Mouse (Mus musculus): ENCODE measurements around the gene Nacc2.

Nacc2 gene

DNA sequence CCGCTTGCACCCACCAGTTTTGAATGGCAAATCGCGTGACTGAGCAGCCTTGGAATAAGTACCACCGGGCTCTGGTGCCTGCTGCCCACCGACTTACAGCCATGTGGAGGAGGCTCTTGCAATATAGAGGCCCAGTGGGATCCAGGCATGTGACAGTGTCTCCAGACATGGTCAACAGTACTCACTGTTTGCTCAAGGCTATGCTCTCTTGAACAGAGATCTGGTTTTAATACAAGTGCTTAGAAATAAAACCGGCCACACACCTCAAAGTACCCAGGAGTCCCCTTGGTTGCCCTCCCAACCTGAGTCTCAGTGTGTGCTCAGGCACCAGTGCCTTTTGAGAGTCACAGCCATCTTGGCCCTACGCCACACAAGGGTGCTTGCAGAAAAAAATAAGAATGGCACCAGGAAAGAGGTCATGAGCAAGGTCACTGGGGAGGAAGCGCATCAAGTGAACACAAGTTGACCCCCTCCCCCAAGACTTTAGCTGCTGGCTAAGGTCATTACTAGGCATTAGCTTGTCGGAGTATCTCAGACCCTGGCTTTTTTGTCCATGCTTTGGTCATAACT lies at the start of gene Nacc2:
Gene Nacc2 (minus strand): TSS at position 142 of the 570 bp plus-strand sequence.
- no peak for DNase-seq

DNA sequence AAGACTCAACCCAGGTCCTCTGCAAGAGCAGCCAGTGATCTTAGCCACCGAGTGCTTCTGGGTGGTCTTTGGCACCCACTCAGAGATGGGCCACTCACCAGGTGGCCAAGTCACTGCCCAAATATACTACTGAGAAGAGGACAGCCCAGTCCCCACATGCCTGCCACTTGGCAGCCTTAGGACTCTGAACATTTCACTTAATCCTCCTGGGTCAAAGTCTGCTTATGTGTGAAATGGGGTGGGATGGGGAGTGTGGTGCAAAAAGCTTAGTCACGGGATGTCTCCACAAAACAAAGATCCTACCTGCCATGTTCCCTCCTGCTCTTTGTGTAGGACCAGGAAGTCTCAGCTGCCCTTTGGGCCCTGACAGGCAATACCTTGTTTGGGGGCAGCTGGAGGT lies 49.1 kb upstream of the Nacc2 start:
- DNase-seq: no peak

DNA sequence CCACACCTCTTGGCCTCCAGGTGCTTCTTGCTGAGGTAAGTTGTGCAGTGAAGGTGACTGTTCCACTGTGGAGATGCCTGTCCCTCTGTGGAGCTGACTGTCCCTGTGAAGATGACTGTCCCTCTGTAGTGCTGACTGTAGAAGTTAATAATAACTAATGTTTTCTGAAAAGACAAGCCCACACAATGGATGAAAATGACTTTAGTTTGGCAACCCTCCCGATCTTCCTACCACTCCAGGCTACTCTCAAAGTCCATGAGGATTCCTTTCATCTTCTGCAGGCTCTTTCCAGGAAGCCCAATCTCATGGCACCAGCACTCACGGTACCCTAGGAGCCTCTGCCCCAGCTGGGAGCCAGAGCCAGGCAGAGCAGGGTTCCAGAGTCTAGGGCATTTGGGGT lies 47.4 kb upstream of the Nacc2 start:
- DNase-seq: no peak

DNA sequence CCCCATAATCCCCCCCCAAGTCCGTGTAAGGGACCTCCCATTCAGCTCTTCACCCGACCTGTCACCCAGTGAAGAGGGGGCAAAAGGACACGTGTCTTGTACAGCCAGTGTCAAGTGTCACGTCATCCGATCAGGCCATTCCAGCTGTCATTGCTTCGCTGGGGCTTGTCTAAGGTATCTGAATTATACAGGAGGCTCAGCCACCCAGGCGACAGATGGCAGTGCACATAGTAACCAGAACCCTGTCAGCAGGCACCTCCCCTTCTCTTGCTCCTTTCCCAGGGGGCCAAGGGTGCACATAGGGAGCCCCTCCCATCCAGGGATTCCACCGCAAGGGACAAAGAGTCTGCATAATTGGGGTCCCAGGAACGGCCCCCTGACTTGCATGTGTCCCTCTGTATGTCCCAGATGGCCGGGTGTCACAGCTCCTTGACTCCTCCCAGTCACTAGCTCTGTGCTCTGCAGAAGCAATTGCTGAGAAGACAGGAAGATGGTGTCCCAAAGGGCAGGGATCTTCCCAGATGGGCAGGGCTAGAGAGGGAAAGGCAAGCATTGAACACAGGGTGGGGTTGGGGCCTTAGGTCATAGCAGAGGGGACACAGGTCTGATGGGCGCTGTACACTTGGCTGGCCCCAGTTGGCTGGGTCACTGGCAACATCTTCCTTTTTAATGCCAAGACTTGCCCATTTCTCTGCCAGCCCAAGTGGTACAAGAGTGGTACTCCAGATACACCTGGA lies 46.0 kb upstream of the Nacc2 start:
- no peak for DNase-seq

DNA sequence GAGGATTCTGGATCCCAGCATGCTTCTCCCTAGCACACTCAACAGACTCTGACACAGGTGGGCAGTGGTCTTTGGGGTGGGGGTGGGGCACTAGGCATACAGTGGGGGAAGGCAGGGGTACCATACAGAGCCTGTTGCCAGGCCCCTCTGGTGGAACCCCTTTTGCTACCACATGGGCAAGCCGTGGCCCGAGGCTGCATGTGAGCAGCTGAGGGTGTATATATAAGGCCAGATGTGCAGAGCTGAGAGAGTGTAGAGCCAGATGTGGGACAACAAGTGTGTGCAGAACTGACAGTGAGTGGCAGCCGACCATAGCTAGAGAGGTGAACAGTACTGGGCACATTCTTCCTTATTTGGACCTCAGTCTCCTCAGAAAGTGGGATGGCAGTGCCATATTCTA lies 43.9 kb upstream of the Nacc2 start:
- no peak for DNase-seq

DNA sequence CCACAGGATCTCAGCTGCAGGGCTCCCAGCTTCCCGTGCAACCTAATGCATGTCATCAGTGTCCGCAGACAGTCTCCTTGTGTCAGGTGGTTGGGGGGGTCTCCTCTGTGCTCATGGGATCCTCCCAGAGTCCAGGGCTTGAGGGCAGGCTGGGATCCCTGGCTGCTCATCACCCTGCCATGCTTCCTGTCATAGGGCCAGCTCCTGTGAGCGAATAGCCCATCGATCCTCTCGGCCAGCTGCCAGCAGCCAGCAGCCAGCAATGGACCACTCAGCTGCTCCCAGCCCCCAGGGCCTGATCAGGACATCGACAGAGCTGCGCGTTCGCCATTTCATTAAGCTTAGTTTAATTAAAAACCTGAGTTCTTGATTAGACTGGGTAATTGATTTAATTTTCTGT lies 35.0 kb upstream of the Nacc2 start:
- DNase-seq: no peak

DNA sequence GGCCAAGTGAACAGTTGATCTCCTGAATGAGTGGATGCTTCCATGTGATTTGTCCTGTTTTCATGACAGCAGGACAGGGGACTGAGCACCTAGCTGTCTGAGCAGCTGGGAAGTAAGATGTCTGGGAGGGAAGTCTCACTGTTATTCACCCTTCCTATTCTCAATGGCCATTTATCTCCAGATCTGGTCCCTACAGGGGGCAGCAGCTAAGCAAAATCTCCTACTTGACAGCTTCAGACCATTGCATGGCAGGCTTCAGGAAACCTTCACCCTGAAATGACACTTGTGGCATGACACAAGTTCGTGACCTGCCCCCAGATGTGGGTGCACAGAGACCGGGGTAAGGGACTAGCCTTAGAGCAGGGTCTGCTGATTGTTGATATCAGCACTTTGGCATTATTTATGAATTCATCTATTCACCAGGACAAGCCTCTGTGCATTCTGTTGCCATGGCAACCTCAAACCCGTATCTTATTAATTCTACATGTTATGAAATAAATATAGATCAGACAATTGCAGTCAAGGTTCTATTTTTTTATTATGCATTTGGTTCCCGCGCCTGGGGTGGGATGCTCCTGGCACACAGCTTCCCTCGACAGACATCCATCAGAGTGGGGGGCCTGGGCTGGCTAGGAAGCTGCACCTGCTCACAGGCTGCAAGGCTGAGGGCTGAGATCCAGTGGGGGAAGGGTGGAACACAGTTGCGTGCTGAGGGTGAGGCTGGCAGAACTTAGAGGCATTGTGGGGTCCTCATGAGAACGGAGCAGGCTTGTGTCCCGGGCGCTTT lies 33.4 kb upstream of the Nacc2 start:
- DNase-seq: no peak

DNA sequence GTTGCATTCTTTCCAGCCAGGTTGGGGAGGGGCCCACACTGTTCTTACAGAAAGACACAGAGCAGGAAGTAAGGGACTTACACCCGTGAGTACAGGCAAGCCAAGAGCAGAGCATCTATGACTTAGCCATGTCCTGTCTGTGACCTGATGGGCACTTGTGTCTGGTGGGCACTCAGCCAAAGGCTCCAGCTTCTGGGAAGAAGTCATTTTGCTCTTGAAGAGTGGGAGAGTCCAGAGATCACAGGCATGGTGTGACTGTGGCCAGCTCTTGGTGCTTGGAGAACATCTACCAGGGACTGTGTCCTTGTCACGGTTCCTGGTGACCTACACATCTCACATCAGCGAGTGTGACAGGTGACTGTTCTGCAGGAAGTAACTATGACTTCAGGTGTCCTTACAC lies 32.7 kb upstream of the Nacc2 start:
- no peak for DNase-seq

DNA sequence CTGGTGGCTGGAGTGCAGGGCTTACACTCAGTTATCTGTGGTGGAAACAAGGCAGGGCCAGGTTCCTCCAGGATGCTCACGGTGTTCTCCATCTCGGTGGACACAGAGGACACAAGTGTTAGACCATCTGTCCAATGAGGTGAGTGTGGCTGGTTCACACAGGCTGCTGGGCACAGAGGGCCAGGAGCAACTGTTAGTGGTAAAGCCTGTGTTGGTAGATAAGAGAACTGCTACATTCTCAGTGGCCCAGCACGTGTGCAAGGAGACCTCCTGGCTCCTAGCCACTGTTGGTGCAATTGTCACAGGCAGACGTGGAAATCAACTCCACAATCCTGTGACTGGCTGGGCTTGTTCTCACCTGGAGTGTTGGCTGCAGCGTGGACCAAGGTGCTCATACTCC lies 31.6 kb upstream of the Nacc2 start:
- no peak for DNase-seq

DNA sequence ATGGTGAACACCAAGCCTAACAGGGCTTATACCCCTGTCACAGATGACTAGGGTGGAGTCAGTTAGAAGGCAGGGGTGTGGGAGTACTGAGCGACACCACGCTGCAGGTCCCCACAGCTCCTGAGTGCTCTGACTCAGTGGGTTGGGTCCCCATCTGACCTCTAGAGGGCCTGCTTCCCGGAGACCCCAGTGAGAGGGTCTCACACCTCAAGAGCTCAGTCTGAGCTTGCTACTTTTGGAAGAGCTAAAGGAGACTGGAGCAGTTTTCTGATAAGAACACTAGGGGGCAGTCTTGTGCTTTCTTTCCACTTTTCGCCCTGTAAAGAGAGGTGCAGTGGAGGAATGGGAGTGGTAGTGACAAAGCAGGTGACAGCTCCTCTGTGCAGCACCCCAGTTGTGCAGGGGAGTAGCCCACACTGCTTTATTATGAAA lies 30.9 kb upstream of the Nacc2 start:
- peak; percentile 27 for DNase-seq

DNA sequence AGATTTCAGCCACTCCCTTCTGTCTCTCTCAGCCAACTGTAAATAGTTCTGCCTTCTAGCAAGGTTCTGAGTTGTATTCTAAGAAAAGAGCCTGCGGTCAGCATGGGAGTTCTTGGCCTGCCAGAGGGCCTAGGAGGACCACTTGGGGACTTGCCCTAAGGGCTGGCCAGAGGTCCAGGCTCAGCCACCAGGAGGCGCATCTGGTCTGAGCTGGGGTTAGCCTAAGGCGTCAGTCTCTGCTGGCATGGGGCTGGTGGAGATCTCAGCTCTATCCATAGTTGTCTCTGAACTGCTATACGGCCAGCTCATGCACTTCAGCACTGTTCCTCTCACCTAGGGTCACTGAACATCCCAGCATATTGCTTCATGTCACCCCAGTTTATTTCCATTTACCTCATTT lies 30.3 kb upstream of the Nacc2 start:
- peak; percentile 25 for DNase-seq

DNA sequence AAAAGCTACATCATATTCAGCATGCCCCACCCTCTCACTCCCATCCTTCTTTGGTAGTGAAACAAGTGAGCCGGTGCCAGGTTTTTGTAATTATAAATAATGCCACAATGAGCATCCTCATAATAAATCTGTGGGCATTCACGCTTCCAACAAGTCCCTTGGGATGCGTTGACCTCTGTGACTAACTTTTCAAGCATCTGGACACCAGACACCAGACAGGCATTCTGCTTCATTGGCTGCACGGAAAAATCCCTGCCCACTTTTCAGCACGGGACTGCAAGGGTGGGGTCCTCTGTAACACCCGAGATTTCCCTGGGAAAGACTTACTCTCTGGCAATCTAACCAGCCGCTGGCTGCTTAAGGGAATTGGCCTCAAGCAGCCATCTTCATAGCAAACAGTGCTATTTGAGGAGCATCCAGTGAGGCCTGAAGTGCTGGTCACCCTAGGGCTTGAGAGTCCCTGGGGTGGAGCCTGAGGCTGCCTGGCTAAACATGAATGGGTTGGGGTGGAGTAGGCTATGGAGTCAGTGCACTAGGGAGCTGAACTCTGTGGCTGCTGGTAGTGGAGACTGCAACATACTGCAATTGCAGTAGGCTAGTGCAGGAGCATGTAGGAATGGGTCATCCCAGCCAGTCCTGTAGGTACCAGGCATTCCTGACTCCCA lies 24.8 kb upstream of the Nacc2 start:
- no peak for DNase-seq

DNA sequence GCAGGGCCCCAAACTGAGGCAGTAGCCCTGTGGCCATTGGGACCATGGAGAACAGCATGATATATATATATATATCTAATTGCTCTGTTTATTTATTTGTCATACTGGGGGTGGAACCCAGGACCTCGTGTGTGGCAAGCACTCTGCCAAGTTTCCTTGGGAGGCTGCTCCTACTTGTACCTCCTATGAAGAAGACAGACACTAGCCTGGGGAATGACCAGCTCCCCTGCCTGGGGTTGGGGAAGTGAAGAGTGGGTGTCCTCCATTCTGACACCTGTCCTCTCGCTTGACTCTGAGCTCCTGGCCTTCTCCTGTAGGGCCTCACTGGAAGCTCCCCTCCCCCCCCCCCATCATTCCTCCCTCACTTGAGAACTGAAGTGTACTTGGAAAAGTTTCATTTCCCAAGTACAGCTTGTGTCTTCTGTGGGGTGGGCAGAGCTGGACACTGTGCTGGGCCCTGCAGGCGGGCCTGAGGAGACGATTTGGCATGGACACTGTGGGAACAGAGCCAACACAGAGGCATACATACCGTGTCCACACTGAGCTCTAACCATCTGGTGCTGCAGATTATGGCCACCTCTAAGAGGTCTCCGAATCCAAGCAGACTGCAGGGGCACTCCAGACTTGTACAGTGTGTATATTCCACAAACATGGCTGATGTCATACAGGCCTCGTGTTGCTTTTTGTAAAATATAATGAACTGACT lies 23.5 kb upstream of the Nacc2 start:
- no peak for DNase-seq

DNA sequence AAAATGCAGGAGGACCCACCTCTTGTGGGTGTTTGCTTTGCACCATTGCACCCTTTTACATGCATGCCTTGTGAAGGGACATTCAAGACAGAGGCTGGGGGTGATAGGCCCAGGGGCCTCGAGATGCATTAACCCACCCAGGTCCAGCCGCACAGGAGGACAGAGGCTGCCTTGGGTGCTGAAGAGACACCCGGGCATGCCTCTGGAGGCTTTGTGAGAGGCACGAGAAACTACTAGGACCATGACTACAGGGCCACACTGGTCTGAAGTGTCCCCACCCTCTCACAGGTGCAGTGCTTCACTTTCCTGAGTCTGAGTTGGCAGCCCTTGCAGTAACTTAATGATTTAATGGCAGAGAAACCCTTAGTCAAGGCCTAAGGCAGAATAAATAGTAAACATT lies 22.1 kb upstream of the Nacc2 start:
- no peak for DNase-seq

DNA sequence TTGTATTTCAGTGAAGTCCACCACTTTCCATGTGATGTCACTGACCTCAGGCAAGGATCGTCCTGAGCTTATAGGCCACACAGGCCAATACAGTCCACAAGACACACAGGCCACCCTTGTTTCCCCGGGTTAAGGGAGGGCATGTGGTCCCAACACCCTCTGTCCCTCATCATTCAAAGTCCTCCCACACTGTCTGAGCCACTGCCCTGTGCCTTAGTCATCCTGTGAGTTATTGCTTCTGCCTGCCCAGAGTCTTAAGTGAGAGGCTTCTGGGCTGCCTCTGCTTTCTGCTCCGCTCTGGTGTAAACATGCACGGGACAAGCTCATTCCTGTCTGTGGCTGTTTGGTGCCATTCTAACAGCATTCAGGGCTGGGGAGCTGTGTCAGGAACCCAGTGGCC lies 21.3 kb upstream of the Nacc2 start:
- no peak for DNase-seq

DNA sequence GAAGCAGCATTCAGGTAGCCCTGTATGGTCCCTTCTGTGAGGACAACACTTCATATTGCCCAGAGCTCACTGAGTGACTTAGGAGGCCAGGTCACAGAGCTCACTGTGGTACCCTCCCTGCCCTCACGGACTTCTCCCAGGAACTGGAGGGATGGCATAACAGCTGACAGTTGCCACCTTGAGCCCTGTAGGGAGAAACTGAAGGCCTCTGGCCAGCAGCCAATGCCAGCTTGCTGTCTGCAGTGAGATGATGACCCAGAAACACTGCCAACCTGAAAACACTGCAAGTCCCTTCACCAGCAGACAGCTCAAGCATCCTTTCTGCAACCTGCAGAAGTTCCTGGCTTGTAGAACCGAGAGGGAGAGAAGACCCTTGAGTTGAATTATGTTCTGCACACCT lies 20.5 kb upstream of the Nacc2 start:
- DNase-seq: peak; percentile 7

DNA sequence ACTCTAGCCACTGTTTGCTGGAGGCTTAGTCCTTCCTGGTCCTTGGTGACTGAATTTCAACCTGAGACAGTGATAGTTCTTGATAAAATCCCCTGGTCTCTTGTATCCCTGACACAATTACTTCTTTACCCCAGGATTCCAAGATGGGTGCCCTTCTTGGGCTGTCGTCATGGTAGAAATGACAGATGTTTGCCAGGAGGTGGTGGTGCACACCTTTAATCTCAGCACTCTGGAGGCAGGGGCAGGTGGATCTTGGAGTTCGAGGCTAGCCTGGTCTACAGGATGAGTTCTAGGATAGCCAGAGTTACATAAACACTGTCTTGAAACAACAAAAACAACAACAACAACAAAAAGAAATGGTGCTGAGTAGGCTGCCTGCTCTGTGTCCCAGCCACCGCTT lies 20.0 kb upstream of the Nacc2 start:
- no peak for DNase-seq

DNA sequence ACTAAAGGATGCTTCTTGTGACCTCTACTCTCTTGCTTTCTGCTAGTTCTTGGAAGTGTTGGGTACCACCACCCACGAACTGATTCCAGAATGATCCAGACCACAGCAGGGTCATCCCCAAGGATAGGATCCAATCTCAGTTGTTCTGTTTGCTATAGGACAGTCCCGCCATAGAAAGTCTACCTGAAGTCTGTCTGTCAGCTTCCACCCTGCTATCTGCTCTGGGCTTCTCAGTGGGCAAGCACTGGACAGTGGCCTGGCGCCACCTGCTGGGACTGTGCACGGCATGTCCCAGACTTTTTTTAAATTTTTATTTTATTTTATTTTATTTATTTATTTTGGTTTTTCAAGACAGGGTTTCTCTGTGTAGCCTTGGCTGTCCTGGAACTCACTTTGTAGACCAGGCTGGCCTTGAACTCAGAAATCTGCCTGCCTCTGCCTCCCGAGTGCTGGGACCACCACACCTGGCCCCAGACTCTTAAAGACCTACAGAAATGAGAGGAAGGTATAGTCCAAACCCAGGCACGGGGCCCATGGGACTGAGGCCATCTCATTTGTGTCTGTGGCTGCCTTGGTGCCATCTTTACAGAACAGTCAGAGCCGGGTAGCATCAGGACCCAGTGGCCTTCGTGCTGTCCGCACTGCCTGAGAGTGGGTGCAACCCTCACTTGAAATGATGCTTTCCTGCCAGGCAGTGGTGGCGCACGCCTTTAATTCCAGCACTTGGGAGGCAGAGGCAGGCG lies 19.0 kb upstream of the Nacc2 start:
- peak; percentile 78 for DNase-seq

DNA sequence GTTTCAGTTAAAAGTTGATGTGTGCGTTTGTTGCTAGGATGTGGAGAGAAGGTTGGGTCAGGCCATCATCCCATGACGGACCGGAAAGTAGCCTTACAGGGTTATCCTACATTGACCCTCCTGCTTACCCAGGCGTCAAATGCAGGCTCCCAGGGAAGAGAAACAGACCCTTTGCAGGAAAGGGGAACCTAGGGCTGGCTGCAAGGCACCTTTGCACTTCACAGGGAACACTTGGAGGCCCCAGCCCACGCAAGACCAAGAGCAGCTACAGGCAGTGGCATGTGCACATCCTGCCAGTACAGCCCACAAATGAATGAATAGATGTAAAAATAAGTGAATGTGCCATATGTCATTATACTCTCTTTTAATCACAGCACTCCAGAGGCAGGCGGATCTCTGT lies 17.9 kb upstream of the Nacc2 start:
- DNase-seq: no peak

DNA sequence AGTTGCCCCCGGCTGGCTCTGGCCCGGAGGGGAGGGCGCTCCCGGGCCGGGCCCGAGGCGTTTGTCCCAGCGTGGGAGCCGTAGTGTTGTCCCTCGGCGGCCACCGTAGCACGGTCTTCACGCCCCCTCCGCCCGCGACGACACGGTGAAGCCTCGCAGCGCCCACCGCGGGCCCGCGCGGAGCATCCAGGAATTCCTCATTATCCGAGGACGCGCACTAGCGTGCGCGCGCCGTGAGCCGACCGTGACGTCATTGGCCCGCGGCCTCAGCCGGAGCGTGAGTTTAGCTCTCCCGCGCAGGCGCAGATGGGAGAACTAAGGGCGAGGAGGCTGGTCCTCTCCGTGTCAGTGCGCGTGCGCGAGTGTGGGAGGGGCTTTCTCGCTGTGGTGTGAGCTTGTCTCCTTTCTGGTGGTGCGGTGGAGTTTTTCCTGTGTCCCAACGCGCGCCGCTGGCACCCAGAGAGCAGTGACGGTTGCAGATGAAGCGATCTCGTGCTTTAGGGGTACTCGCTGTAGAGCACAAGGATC lies 17.3 kb upstream of the Nacc2 start:
- peak; percentile 100 for DNase-seq

DNA sequence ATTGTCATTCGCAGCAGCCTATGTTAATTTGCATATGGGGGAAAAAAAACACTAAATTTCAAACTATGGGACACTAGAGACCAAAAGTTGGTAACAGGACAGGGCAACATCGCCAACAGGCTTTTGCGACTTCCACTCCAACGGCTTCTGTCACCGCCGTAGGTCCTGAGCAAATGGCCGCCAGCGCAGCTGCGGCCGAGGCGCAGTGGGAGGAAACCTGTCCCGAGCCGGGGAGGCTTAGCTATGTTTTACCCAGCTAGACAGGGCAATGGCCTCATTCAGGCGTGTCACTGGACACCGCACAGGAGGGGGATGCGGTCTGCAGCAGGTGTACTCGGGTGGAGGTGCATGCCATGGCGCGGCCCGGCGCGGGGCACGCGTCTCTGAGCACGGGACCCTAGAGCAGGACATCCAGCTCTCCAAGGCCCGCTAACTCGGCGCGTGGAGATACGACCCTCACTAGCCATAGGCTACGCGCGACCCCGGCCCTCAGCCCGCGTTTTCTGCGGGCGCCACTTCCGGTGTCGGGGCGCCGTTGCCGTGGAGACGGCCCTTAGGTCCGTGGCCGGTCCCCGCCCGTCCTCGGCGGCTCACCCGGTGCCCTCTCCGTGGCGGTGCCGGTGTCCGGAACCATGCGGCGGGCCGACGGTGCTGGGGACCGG lies 16.7 kb upstream of the Nacc2 start:
- no peak for DNase-seq
